In genomic region chr11:102295598-102296471, GRCm38 (mm10) we compare ENCODE assay signal across 1 mouse cellular context.
TF ChIP-seq lines count a peak whose summit lies in the region.

No protein-coding gene starts in this region.

TF ChIP-seq in C2C12, 6 proteins besides CTCF, POLR2A, EP300 and RAD21 (continued from another document):
- no peak for TF ChIP-seq MYOD1 (IDR thresholded peaks at IDR 0.05; ENCODE audit: control insufficient read depth, insufficient read length, low read depth)
- no peak for TF ChIP-seq CEBPB (IDR thresholded peaks at IDR 0.05; ENCODE audit: low read depth)
- no peak for TF ChIP-seq MYOG (IDR thresholded peaks at IDR 0.05; ENCODE audit: control insufficient read depth, extremely low read depth, insufficient read length)
- no peak for TF ChIP-seq FOSL1 (IDR thresholded peaks at IDR 0.05; ENCODE audit: insufficient read depth, low read length, poor library complexity, severe bottlenecking)
